Mouse (Mus musculus): ENCODE measurements around the gene Tmprss13. TPM values are rescaled to one million over a fixed set of nuclear protein-coding genes. Genes with fewer than 3 reads are reported as not detected.

Tmprss13 gene
- 0.08 TPM in 1 of 2 replicates, not detected in the other for polyA plus RNA-seq (2014; fragmentation: Nextera tagmentation; extraction: Ambion mirVana)

DNA sequence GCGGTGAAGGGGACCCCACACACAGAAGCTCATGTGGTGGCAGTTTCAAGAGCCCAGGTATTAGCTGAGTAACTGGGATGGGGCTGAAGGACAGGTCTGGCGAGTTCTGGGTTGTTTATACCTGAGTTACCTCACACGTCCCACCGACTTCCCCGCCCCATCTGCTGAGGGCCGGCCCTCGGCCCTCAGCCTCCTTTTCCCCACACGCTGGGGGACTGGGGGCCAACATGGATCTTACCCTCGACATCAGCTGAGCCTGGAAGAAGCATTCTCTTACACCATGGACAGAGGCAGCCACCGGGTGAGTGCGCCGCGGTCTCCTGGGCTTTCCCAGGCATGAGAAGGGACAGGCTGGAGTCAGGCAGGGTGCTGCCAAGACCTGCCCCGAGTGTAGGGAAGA, at the start of gene Tmprss13:
Gene Tmprss13 (plus strand): TSS at position 246 of the 400 bp plus-strand sequence.
- Histone ChIP-seq H3K9me3 (ENCODE audit: control insufficient read depth, low read length) (no peaks in the 10 kb centered on the region), H3K4me1 (replicated peaks; ENCODE audit: control insufficient read depth, insufficient read depth, low read length) (no peaks in the 10 kb centered on the region), H3K9ac (ENCODE audit: low read depth, low read length) (no peak within 1 kb of the TSS), H3K4me3 (ENCODE audit: low read depth, low read length) (no peak within 1 kb of the TSS), H3K4me2 (no peak within 1 kb of the TSS), H3K27ac (ENCODE audit: low read depth, low read length) (no peak within 1 kb of the TSS), H3K27me3 (replicated peaks; ENCODE audit: control insufficient read depth, insufficient read depth, low read length) (peaks cover 29% of the 10 kb centered on the region), H3K36me3 (ENCODE audit: control insufficient read depth, insufficient read depth, low read length) (no peaks in the 10 kb centered on the region)
- ATAC-seq (replicated peaks; ENCODE audit: low FRiP score), result no peak
- 20% methylated on average over 14 of the region's 14 CpGs for WGBS
- DNase-seq (ENCODE audit: low spot score), result no peak

DNA sequence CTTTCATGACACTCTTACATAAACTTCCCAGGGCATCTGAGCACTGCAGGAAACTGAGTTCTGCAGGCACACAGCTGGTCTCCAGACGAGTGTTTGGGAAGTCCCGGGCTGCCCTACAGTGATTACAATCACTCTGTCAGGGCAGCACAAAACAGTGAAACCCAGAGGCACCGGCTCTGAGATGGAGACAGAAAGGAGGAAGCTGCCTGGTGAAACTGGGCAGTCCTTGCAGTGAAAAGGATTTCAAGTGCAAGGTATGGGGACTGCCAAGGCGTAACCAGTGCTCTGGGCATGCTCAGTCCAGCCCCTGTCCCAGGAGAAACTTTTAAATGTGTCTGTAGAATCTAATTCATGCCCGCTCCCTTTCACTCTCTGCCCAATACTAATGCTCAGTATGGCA, 46.7 kb upstream of the Tmprss13 start:
- Histone ChIP-seq H3K9me3 (ENCODE audit: control insufficient read depth, low read length) (no peaks in the 10 kb centered on the region), H3K4me1 (replicated peaks; ENCODE audit: control insufficient read depth, insufficient read depth, low read length) (peaks cover 29% of the 10 kb centered on the region), H3K27me3 (replicated peaks; ENCODE audit: control insufficient read depth, insufficient read depth, low read length) (peaks cover 19% of the 10 kb centered on the region), H3K27ac (ENCODE audit: low read depth, low read length) (no peak overlapping the region), H3K4me2 (no peak overlapping the region), H3K9ac (ENCODE audit: low read depth, low read length) (no peak overlapping the region), H3K4me3 (ENCODE audit: low read depth, low read length) (no peak overlapping the region), H3K36me3 (ENCODE audit: control insufficient read depth, insufficient read depth, low read length) (no peaks in the 10 kb centered on the region)
- ATAC-seq (replicated peaks; ENCODE audit: low FRiP score), result no peak
- WGBS, result 38% methylated on average over 5 of the region's 5 CpGs
- no peak for DNase-seq (ENCODE audit: low spot score)

DNA sequence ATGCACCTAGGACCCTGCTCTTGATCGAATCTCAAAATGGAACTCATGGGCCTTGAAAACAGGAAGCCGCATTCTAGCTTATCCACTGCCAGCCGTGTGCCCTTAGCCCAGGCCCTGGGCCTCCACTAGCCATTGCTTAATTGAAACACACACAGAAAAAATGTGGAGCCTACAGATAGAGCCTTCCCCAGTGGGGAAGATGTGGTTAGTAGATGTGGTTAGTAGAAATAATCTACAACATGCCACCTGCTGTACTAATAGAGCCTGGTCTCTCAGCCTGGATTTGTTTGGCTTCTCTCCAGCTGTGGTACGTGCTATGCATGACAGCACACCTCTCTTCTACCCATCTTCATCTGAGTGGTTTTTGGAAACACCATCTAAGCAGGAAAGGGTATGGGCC, 44.7 kb upstream of the Tmprss13 start:
- H3K4me2 ChIP-seq, result peak overlapping the region; percentile 46; the same call in 1 of the 2 replicates
- H3K4me1 ChIP-seq (replicated peaks; ENCODE audit: control insufficient read depth, insufficient read depth, low read length), result peaks cover 22% of the 10 kb centered on the region
- H3K9me3 ChIP-seq (ENCODE audit: control insufficient read depth, low read length), result no peaks in the 10 kb centered on the region
- peaks cover 4% of the 10 kb centered on the region for H3K27me3 ChIP-seq (replicated peaks; ENCODE audit: control insufficient read depth, insufficient read depth, low read length)
- peak; percentile 53 for DNase-seq (ENCODE audit: low spot score)
- ATAC-seq (replicated peaks; ENCODE audit: low FRiP score), result peak; percentile 95
- H3K4me3 ChIP-seq (ENCODE audit: low read depth, low read length), result no peak overlapping the region
- no peak overlapping the region for H3K9ac ChIP-seq (ENCODE audit: low read depth, low read length)
- H3K27ac ChIP-seq (ENCODE audit: low read depth, low read length), result peak overlapping the region; percentile 73; the same call in 1 of the 2 replicates
- 48% methylated on average over 4 of the region's 4 CpGs for WGBS
- no peaks in the 10 kb centered on the region for H3K36me3 ChIP-seq (ENCODE audit: control insufficient read depth, insufficient read depth, low read length)

DNA sequence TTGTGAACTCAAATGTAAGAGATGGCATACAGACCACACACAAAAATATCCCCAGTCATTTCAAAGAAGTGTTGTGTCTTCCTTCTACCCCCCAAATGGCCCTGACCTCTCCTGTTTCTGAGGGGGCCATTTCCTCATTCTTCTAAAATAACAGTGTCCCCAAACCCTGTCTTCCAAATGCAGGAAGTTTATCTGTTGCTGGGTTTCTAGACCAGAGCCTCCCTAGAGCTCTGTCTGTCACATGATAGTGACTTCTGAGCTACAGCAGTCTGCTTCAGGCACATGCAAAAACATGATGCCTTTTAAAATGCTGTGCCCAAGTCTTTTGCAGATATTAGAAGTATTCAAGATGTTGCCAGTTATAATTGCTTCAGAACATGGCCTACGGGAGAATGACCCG, 44.3 kb upstream of the Tmprss13 start:
- no peaks in the 10 kb centered on the region for H3K9me3 ChIP-seq (ENCODE audit: control insufficient read depth, low read length)
- peak; percentile 62 for ATAC-seq (replicated peaks; ENCODE audit: low FRiP score)
- peak overlapping the region; percentile 50; the same call in 1 of the 2 replicates for H3K27ac ChIP-seq (ENCODE audit: low read depth, low read length)
- peaks cover 22% of the 10 kb centered on the region for H3K4me1 ChIP-seq (replicated peaks; ENCODE audit: control insufficient read depth, insufficient read depth, low read length)
- no peak for DNase-seq (ENCODE audit: low spot score)
- peaks cover under 1% of the 10 kb centered on the region for H3K27me3 ChIP-seq (replicated peaks; ENCODE audit: control insufficient read depth, insufficient read depth, low read length)
- WGBS, result 60% methylated on average over 2 of the region's 2 CpGs
- no peak overlapping the region for H3K4me3 ChIP-seq (ENCODE audit: low read depth, low read length)
- no peak overlapping the region for H3K4me2 ChIP-seq
- H3K9ac ChIP-seq (ENCODE audit: low read depth, low read length), result no peak overlapping the region
- H3K36me3 ChIP-seq (ENCODE audit: control insufficient read depth, insufficient read depth, low read length), result no peaks in the 10 kb centered on the region

DNA sequence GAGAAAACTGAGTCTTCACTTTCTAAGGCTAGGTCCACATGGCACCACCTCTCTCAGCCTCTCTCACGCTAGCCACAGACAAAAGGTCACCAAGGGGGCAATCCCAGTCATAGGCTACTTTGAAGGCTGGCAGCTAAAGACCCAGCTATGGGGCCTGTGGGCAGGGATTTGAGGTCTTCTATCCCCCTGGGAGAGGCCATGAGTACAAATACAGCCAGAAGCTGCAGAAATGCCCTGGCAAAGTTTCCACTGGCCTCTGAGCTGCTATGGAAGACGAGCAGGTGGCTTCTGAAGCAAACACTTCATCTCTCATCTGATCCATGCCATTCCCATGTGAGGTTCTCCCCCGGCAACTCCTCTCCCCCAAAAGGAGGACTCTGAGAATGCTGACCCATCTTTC, 38.8 kb upstream of the Tmprss13 start:
- H3K9ac ChIP-seq (ENCODE audit: low read depth, low read length), result no peak overlapping the region
- H3K4me1 ChIP-seq (replicated peaks; ENCODE audit: control insufficient read depth, insufficient read depth, low read length), result peaks cover 6% of the 10 kb centered on the region; the same call in 1 of the 2 replicates
- no peaks in the 10 kb centered on the region for H3K9me3 ChIP-seq (ENCODE audit: control insufficient read depth, low read length)
- DNase-seq (ENCODE audit: low spot score) (no peak), ATAC-seq (replicated peaks; ENCODE audit: low FRiP score) (no peak)
- no peaks in the 10 kb centered on the region for H3K36me3 ChIP-seq (ENCODE audit: control insufficient read depth, insufficient read depth, low read length)
- no peak overlapping the region for H3K4me2 ChIP-seq
- no peak overlapping the region for H3K4me3 ChIP-seq (ENCODE audit: low read depth, low read length)
- H3K27ac ChIP-seq (ENCODE audit: low read depth, low read length), result no peak overlapping the region
- H3K27me3 ChIP-seq (replicated peaks; ENCODE audit: control insufficient read depth, insufficient read depth, low read length), result no peaks in the 10 kb centered on the region
- 70% methylated on average over 3 of the region's 3 CpGs for WGBS

DNA sequence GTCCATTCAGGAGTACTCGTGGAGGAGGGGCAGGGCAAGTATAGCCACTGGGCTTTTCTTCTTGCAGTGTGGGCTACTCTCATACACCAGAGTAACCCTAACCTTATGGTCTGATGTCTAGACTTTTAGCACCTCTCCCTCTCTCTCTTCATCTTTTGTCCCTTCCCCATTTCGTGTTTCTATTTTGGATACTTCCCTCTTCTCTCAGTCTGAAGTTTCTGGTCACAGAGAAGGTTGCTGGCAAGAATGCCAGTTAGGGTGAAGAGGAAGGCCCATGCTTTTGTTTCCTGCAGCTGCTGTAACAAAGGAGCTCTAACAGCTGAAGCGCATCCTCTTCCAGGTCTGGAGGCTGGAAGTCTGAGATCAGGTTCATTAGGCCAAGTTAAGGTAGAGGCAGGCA, 38.0 kb upstream of the Tmprss13 start:
- DNase-seq (ENCODE audit: low spot score), result no peak
- H3K4me1 ChIP-seq (replicated peaks; ENCODE audit: control insufficient read depth, insufficient read depth, low read length), result peaks cover under 1% of the 10 kb centered on the region; the same call in 1 of the 2 replicates
- no peak overlapping the region for H3K9ac ChIP-seq (ENCODE audit: low read depth, low read length)
- H3K9me3 ChIP-seq (ENCODE audit: control insufficient read depth, low read length), result no peaks in the 10 kb centered on the region
- no peak overlapping the region for H3K4me3 ChIP-seq (ENCODE audit: low read depth, low read length)
- H3K27me3 ChIP-seq (replicated peaks; ENCODE audit: control insufficient read depth, insufficient read depth, low read length), result no peaks in the 10 kb centered on the region
- ATAC-seq (replicated peaks; ENCODE audit: low FRiP score), result no peak
- no peaks in the 10 kb centered on the region for H3K36me3 ChIP-seq (ENCODE audit: control insufficient read depth, insufficient read depth, low read length)
- no peak overlapping the region for H3K4me2 ChIP-seq
- no peak overlapping the region for H3K27ac ChIP-seq (ENCODE audit: low read depth, low read length)
- 69% methylated on average over 3 of the region's 3 CpGs for WGBS

DNA sequence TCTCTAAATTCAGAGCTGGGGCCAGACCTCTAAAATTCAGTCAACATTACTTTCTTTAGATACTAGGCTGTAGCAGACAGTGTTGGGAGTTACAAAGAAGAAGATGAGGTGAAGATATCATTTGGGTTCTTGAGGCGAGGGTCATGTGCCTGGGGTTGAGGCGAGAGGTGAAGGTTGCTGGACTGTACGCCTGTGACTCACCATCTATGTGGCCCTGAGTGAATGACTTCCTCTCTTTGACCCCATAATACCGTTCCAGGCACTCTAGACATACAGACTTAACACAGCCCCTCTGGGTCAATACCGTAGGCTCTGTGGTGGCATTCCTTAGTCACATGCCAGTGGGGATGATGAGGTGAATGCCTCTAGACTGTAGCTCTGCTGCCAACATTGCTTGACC, 36.4 kb upstream of the Tmprss13 start:
- H3K27ac ChIP-seq (ENCODE audit: low read depth, low read length), result no peak overlapping the region
- H3K4me2 ChIP-seq, result no peak overlapping the region
- ATAC-seq (replicated peaks; ENCODE audit: low FRiP score) (no peak), DNase-seq (ENCODE audit: low spot score) (no peak)
- H3K9ac ChIP-seq (ENCODE audit: low read depth, low read length), result no peak overlapping the region
- no peaks in the 10 kb centered on the region for H3K36me3 ChIP-seq (ENCODE audit: control insufficient read depth, insufficient read depth, low read length)
- H3K4me3 ChIP-seq (ENCODE audit: low read depth, low read length), result no peak overlapping the region
- H3K9me3 ChIP-seq (ENCODE audit: control insufficient read depth, low read length), result no peaks in the 10 kb centered on the region
- WGBS, result 65% methylated on average over 5 of the region's 5 CpGs
- H3K4me1 ChIP-seq (replicated peaks; ENCODE audit: control insufficient read depth, insufficient read depth, low read length), result no peaks in the 10 kb centered on the region
- no peaks in the 10 kb centered on the region for H3K27me3 ChIP-seq (replicated peaks; ENCODE audit: control insufficient read depth, insufficient read depth, low read length)

DNA sequence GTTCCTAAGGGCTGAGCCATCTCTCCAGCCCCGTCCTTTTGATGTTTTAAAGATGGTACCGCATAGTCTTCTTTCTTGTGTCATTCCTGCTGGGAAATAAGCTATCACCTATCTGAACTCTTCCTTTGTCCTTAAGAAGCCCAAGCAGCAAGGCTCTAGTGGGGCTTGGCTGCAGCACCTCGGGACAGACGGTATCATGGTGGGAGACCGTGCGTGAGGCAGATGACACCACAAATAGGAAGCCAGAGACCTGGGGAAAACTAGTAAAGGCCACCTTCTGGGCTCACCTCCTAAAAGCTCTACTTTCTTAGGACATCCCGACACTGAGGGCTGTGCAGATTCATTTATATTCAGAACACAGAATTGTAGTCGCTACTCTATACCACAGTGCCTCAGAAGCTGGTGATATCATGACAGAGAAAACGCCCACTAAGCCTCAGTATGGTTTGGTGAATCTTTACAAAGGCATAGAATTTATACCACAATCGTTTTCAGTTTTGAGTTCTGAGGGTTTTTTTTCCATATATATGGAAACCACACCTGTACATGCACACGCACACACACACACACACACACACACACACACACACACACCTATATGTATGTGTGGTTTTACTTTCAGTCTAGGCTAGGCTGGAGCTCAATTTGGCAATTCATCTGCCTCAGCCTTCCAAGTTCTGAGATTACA, 27.3 kb upstream of the Tmprss13 start:
- 84% methylated on average over 11 of the region's 11 CpGs for WGBS
- H3K27me3 ChIP-seq (replicated peaks; ENCODE audit: control insufficient read depth, insufficient read depth, low read length), result no peaks in the 10 kb centered on the region
- no peak overlapping the region for H3K4me3 ChIP-seq (ENCODE audit: low read depth, low read length)
- ATAC-seq (replicated peaks; ENCODE audit: low FRiP score) (no peak), DNase-seq (ENCODE audit: low spot score) (no peak)
- no peak overlapping the region for H3K4me2 ChIP-seq
- no peaks in the 10 kb centered on the region for H3K9me3 ChIP-seq (ENCODE audit: control insufficient read depth, low read length)
- no peak overlapping the region for H3K9ac ChIP-seq (ENCODE audit: low read depth, low read length)
- H3K27ac ChIP-seq (ENCODE audit: low read depth, low read length), result no peak overlapping the region
- no peaks in the 10 kb centered on the region for H3K36me3 ChIP-seq (ENCODE audit: control insufficient read depth, insufficient read depth, low read length)
- peaks cover 2% of the 10 kb centered on the region; the same call in 1 of the 2 replicates for H3K4me1 ChIP-seq (replicated peaks; ENCODE audit: control insufficient read depth, insufficient read depth, low read length)
